Mouse (Mus musculus): ENCODE results near the gene 4930590J08Rik.
"Not testable (repeated sequence)": the region's sequence is repeated elsewhere in the genome, so short reads cannot be mapped to it uniquely, and the experiment has no call there.

4930590J08Rik gene

GRCm38 (mm10) chr6:91902509-91902908 is at the start of gene 4930590J08Rik:
Gene 4930590J08Rik (plus strand): TSS chr6:91902809.
- not testable (repeated sequence) for DNase-seq

- no peak for DNase-seq
These were observed 44.3 kb upstream of the 4930590J08Rik start for GRCm38 (mm10) chr6:91858339-91858738.

- DNase-seq: no peak
These were observed 39.8 kb upstream of the 4930590J08Rik start for GRCm38 (mm10) chr6:91862848-91863247.

- no peak for DNase-seq
These were observed 38.0 kb upstream of the 4930590J08Rik start for GRCm38 (mm10) chr6:91864595-91864994.

- peak; percentile 78 for DNase-seq
These were observed 37.0 kb upstream of the 4930590J08Rik start for GRCm38 (mm10) chr6:91865601-91866000.

- DNase-seq: peak; percentile 78
These were observed 34.5 kb upstream of the 4930590J08Rik start for GRCm38 (mm10) chr6:91868091-91868490.

- peak; percentile 49 for DNase-seq
These were observed 29.8 kb upstream of the 4930590J08Rik start for GRCm38 (mm10) chr6:91872781-91873180.

GRCm38 (mm10) chr6:91877885-91878651 is 24.5 kb upstream of the 4930590J08Rik start, which contains the start of gene Ccdc174:
Gene Ccdc174 (plus strand): TSS chr6:91878053.
- peak; percentile 99 for DNase-seq

GRCm38 (mm10) chr6:91883859-91884258 is 18.8 kb upstream of the 4930590J08Rik start:
- peak; percentile 55 for DNase-seq

GRCm38 (mm10) chr6:91889255-91889906 is 13.2 kb upstream of the 4930590J08Rik start:
- peak; percentile 40 for DNase-seq

GRCm38 (mm10) chr6:91890615-91891014 is 12.0 kb upstream of the 4930590J08Rik start:
- peak; percentile 61 for DNase-seq

- no peak for DNase-seq
These were observed 10.8 kb upstream of the 4930590J08Rik start for GRCm38 (mm10) chr6:91891776-91892175.

- peak; percentile 76 for DNase-seq
These were observed 5.8 kb upstream of the 4930590J08Rik start for GRCm38 (mm10) chr6:91896783-91897182.

GRCm38 (mm10) chr6:91901505-91901904 is 1.1 kb upstream of the 4930590J08Rik start:
- DNase-seq: peak; percentile 93

- peak; percentile 77 for DNase-seq
These were observed 11.4 kb downstream of the 4930590J08Rik start for GRCm38 (mm10) chr6:91914011-91914410.

GRCm38 (mm10) chr6:91917286-91917685 is 14.7 kb downstream of the 4930590J08Rik start:
- peak; percentile 82 for DNase-seq

- DNase-seq: no peak
These were observed 15.1 kb downstream of the 4930590J08Rik start for GRCm38 (mm10) chr6:91917716-91918115.

- no peak for DNase-seq
These were observed 28.6 kb downstream of the 4930590J08Rik start for GRCm38 (mm10) chr6:91931231-91931630.

GRCm38 (mm10) chr6:91938491-91938890 is 35.9 kb downstream of the 4930590J08Rik start:
- no peak for DNase-seq

- no peak for DNase-seq
These were observed 45.8 kb downstream of the 4930590J08Rik start for GRCm38 (mm10) chr6:91948426-91948825.

GRCm38 (mm10) chr6:91958015-91958414 is 55.4 kb downstream of the 4930590J08Rik start:
- not testable (repeated sequence) for DNase-seq

GRCm38 (mm10) chr6:91960028-91960811 is 57.6 kb downstream of the 4930590J08Rik start:
- peak; percentile 98 for DNase-seq

- DNase-seq: peak; percentile 67
These were observed 60.8 kb downstream of the 4930590J08Rik start for GRCm38 (mm10) chr6:91963429-91963828.
